Mouse (Mus musculus): ENCODE data around the gene Gm47996.
"Not testable (repeated sequence)": the region's sequence is repeated elsewhere in the genome, so short reads cannot be mapped to it uniquely, and the experiment has no call there.

Gm47996 gene

GRCm38 (mm10) chr1:151203818-151204217, 6.1 kb upstream of the Gm47996 start, which contains the start of gene 3110040M04Rik:
Gene 3110040M04Rik (plus strand): TSS chr1:151204121.
- in situ Hi-C loops (cut with MboI; ENCODE audit: unreplicated experiment in 2 of 2): not testable (repeated sequence)

GRCm38 (mm10) chr1:151208493-151208892, 1.4 kb upstream of the Gm47996 start:
- in situ Hi-C loops (cut with MboI; ENCODE audit: unreplicated experiment in 2 of 2): not testable (repeated sequence)

- in situ Hi-C loops (cut with MboI; ENCODE audit: unreplicated experiment in 2 of 2): not testable (repeated sequence)
These were observed 987 bp upstream of the Gm47996 start for GRCm38 (mm10) chr1:151208944-151209343.

- in situ Hi-C loops (cut with MboI; ENCODE audit: unreplicated experiment in 2 of 2): not testable (repeated sequence)
These were observed 1.7 kb downstream of the Gm47996 start for GRCm38 (mm10) chr1:151211666-151212065.

- in situ Hi-C loops (cut with MboI; ENCODE audit: unreplicated experiment in 2 of 2): no loop called here
These were observed 4.9 kb downstream of the Gm47996 start for GRCm38 (mm10) chr1:151214862-151215261.

GRCm38 (mm10) chr1:151215985-151216384, 6.1 kb downstream of the Gm47996 start:
- in situ Hi-C loops (cut with MboI; ENCODE audit: unreplicated experiment in 2 of 2): no loop called here

GRCm38 (mm10) chr1:151216417-151216816, 6.5 kb downstream of the Gm47996 start:
- in situ Hi-C loops (cut with MboI; ENCODE audit: unreplicated experiment in 2 of 2): no loop called here

GRCm38 (mm10) chr1:151219045-151219444, 9.1 kb downstream of the Gm47996 start:
- in situ Hi-C loops (cut with MboI; ENCODE audit: unreplicated experiment in 2 of 2): no loop called here

- in situ Hi-C loops (cut with MboI; ENCODE audit: unreplicated experiment in 2 of 2): no loop called here
These were observed 10.2 kb downstream of the Gm47996 start for GRCm38 (mm10) chr1:151220098-151220497.

GRCm38 (mm10) chr1:151222561-151223267, 12.8 kb downstream of the Gm47996 start:
- in situ Hi-C loops (cut with MboI; ENCODE audit: unreplicated experiment in 2 of 2): no loop called here

- in situ Hi-C loops (cut with MboI; ENCODE audit: unreplicated experiment in 2 of 2): no loop called here
These were observed 13.4 kb downstream of the Gm47996 start for GRCm38 (mm10) chr1:151223377-151223776.

- in situ Hi-C loops (cut with MboI; ENCODE audit: unreplicated experiment in 2 of 2): no loop called here
These were observed 14.6 kb downstream of the Gm47996 start for GRCm38 (mm10) chr1:151224536-151224935.

GRCm38 (mm10) chr1:151227506-151227905, 17.6 kb downstream of the Gm47996 start:
- in situ Hi-C loops (cut with MboI; ENCODE audit: unreplicated experiment in 2 of 2): no loop called here

GRCm38 (mm10) chr1:151228320-151228989, 18.5 kb downstream of the Gm47996 start:
- in situ Hi-C loops (cut with MboI; ENCODE audit: unreplicated experiment in 2 of 2): no loop called here

GRCm38 (mm10) chr1:151232346-151232745, 22.4 kb downstream of the Gm47996 start:
- in situ Hi-C loops (cut with MboI; ENCODE audit: unreplicated experiment in 2 of 2): no loop called here

- in situ Hi-C loops (cut with MboI; ENCODE audit: unreplicated experiment in 2 of 2): no loop called here
These were observed 23.8 kb downstream of the Gm47996 start for GRCm38 (mm10) chr1:151233756-151234155.

- in situ Hi-C loops (cut with MboI; ENCODE audit: unreplicated experiment in 2 of 2): no loop called here
These were observed 25.6 kb downstream of the Gm47996 start for GRCm38 (mm10) chr1:151235574-151235973.

- in situ Hi-C loops (cut with MboI; ENCODE audit: unreplicated experiment in 2 of 2): no loop called here
These were observed 26.4 kb downstream of the Gm47996 start for GRCm38 (mm10) chr1:151236141-151236930.

GRCm38 (mm10) chr1:151237780-151238179, 27.8 kb downstream of the Gm47996 start:
- in situ Hi-C loops (cut with MboI; ENCODE audit: unreplicated experiment in 2 of 2): no loop called here

GRCm38 (mm10) chr1:151243332-151243731, 33.4 kb downstream of the Gm47996 start:
- in situ Hi-C loops (cut with MboI; ENCODE audit: unreplicated experiment in 2 of 2): no loop called here

GRCm38 (mm10) chr1:151244013-151244412, 34.1 kb downstream of the Gm47996 start:
- in situ Hi-C loops (cut with MboI; ENCODE audit: unreplicated experiment in 2 of 2): no loop called here
